Mouse (Mus musculus) bone marrow, adult 2 months (tissue): Measurements from ENCODE around the gene Klhl42. TPM values are rescaled to one million over a fixed set of nuclear protein-coding genes. Genes with fewer than 3 reads are reported as not detected.

Source experiments
- H3K27ac ChIP-seq: fragments of 200-500 bp; 2 replicates; pipeline ENCODE4 v1.5.1; 2012; ENCODE audit warnings: low read depth, mild to moderate bottlenecking, control low read depth, inconsistent platforms, low read length; ENCODE audit not compliant: control insufficient read depth, poor library complexity, insufficient read depth
- H3K4me1 ChIP-seq: fragments of 200-500 bp; 2 replicates; pipeline ENCODE4 v1.6.1; 2011; ENCODE audit warnings: low read length; ENCODE audit not compliant: control insufficient read depth, insufficient read depth
- H3K4me3 ChIP-seq: fragments of 200-500 bp; replicated peaks from 2 replicates; pipeline ENCODE3; 2011; ENCODE audit warnings: mild to moderate bottlenecking, low read depth, low read length, control low read depth; ENCODE audit not compliant: control insufficient read depth
- CTCF ChIP-seq: fragments of 200-500 bp; IDR thresholded peaks from 2 replicates; pipeline ENCODE4 v1.5.1; 2011; ENCODE audit warnings: low read length, control low read depth; ENCODE audit not compliant: control insufficient read depth, insufficient read depth
- POLR2A ChIP-seq: fragments of 200-500 bp; IDR thresholded peaks from 2 replicates; pipeline ENCODE4 v1.6.1; 2011; ENCODE audit warnings: low read depth, mild to moderate bottlenecking, control low read depth, low read length, borderline replicate concordance; ENCODE audit not compliant: control insufficient read depth
- WGBS: fragments of 180-500 bp; shearing (Covaris S2); methylation state at CpG from one replicate; pipeline ENCODE4 v1.1.7; 2018; 5-methylcytosine and 5-hydroxymethylcytosine counted together
- polyA plus RNA-seq: library from polyadenylated mRNA; stranded (reverse); fragments of >200 nt; gene quantifications from 2 replicates; pipeline ENCODE4 v1.2.4, GENCODE M21; 2011; ENCODE audit warnings: low replicate concordance; ENCODE audit not compliant: missing spikeins, insufficient read depth, insufficient read length

Gene Klhl42
- polyA plus RNA-seq, 1 experiment: 3.9 TPM

DNA sequence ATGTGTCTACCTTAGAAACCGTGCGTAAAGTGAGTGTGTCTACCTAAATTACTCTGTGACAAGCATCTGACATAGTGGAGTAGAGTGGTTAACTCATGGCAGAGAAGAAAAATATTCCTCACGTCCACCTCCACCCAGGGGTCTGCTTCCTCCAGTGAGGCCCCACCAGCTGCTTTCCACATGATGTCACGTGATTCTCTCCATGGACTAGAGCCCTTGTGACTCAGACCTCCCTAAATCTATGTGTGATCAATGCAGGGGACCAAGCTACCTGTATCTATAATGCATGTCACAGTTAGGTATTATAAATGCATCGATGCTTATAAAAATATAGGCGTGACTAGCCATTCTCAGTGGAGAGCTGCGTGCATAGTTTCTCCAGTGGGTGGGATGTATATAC is 3.6 kb downstream of the Klhl42 start:
- H3K27ac ChIP-seq: no peak overlapping the region
- WGBS: 81% methylated on average over 7 of the region's 7 CpGs
- TF ChIP-seq POLR2A (no peak), CTCF (no peak)
- H3K4me3 ChIP-seq: no peak overlapping the region
- peaks cover 5% of the 10 kb centered on the region; the same call in 1 of the 2 replicates for H3K4me1 ChIP-seq

DNA sequence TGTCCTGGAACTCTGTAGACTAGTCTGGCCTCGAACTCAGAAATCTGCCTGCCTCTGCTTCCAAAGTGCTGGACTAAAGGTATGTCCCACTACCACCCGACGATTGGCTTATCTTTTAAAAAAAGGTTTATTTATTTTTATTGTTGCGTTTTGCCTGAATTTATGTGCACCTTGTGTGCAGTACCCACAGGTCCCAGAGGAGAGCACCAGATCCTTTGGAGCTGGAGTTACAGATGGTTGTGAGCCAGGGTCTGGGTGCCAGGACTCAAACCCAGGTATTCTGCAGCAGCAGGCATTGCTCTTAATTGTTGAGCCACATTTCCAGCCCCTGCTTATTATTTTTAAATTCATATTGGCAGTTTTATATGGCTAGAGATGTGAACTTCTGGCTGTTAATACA is 4.9 kb downstream of the Klhl42 start:
- Histone ChIP-seq H3K27ac (no peak overlapping the region), H3K4me1 (peaks cover 4% of the 10 kb centered on the region; the same call in 1 of the 2 replicates), H3K4me3 (no peak overlapping the region)
- WGBS: 93% methylated on average over 4 of the region's 4 CpGs
- no peak for TF ChIP-seq POLR2A
- TF ChIP-seq CTCF: no peak

DNA sequence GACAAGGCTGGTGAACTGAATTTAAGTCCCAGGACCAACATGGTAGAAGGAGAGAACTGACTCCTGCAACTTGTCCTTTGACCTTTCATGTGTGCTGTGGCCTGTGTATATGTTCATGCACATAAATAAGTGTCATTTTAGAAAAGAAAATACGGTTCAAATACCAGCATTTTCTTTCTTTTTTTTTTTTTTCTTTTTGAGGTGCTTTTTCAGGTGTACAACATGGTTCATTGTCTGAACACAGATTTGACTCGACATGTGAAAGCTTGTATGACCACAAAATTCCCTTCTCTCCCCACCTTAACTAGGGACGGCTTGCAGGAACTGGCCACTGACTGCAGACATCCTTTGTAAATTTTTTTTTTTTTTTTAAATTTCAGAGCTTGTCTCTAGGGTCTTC is 5.8 kb downstream of the Klhl42 start:
- WGBS: 47% methylated on average over 3 of the region's 3 CpGs
- Histone ChIP-seq H3K4me1 (peaks cover 4% of the 10 kb centered on the region; the same call in 1 of the 2 replicates), H3K4me3 (no peak overlapping the region), H3K27ac (peak overlapping the region; percentile 44; the same call in 1 of the 2 replicates)
- TF ChIP-seq CTCF: no peak
- TF ChIP-seq POLR2A: no peak

DNA sequence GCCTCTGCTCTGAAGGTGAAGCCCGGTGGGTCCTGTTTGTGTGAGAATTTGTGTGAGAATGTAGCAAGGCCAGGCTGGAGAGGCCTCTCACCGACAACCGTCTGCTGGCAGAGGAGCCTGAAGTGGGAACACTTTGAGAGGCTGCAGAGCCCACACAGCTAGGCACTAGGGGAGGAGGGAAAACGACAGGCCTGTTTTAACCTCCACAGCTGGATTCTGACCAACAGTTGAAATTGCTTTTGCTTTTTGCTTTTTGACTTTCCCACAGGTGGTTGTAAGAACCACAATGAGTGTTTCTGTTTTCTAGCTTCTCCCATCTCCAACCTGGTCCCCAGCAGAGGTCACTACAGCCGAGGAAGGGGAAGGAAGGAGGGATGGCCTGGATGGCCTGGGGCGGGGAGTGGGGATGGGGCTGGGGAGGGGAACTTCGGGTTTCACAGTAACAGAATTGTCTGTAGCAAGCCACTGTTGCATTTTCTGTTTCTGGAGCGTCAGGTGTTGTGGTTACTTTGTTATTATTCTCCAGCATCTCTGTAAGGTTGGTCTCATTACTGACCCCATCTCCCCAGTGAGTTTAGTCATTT is 6.3 kb downstream of the Klhl42 start:
- TF ChIP-seq POLR2A: no peak
- Histone ChIP-seq H3K4me1 (peaks cover 2% of the 10 kb centered on the region; the same call in 1 of the 2 replicates), H3K27ac (peak overlapping the region; percentile 44), H3K4me3 (no peak overlapping the region)
- 27% methylated on average over 8 of the region's 8 CpGs for WGBS

DNA sequence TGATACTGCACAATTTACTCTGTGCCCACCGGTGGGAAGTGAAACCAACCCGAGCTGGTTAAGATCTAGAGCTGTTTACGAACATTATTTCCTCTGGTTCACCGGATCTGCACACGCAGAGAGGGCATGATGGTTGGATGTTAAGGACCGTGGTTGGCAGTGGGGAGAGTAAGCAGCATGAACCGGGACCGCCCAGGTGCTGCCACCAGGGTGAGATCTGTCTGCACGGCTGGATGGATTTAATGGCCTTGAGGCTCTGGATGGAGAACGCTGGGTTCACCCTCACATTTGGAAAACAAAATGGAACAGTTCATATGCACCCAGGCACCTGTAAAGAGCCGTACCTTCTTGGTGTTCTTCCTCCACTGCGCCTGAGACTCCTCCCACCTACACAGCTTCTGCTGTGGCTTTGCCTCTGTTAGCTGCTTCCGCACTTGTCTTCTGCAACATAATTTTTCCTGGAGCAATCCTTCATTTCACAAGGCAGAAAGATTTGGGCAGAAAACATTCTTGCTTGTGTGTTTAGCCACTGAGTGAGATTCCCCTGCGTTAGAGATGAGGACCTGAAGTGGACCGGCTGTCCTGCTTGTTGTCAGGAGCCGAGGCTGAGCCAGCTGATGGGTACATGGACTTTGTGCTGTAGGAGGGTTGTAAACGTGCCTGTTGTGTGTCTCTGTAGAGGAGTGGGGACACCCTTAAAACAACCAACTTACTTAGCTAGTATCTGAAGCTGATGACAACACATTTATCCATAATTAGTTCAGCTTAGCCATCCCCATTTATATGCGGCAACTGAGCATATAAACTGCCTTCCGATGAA is 8.5 kb downstream of the Klhl42 start:
- peak overlapping the region; percentile 50 for H3K4me3 ChIP-seq
- 22% methylated on average over 19 of the region's 19 CpGs for WGBS
- 0 out of 2 replicates have a peak, but pooled peaks have one; percentile 18 for TF ChIP-seq CTCF
- peak; percentile 27; the same call in 1 of the 2 replicates for TF ChIP-seq POLR2A
- H3K4me1 ChIP-seq: peaks cover 1% of the 10 kb centered on the region; the same call in 1 of the 2 replicates
- H3K27ac ChIP-seq: peak overlapping the region; percentile 67

DNA sequence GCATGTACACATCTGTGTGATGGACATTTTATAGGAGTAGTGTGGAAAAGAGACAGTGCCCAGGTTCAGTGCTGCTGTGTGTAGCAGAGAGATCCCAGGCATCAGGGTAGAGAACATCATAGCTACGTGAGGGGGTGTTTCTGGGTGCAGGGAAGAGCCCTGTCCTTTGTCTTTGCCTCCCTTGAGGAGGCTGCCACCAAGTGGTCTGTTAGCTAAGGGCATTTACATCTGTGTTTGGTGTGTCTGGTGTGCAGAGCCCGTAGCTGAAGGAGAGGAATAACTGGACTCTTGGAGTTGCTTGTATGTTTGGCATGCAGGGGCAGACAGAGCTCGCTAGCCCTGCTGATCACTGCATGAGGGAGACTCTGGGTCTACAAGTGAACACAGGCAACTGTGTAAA is 11.1 kb downstream of the Klhl42 start:
- TF ChIP-seq POLR2A (no peak), CTCF (peak; percentile 44; the same call in 1 of the 2 replicates)
- Histone ChIP-seq H3K4me1 (peaks cover 1% of the 10 kb centered on the region; the same call in 1 of the 2 replicates), H3K27ac (no peak overlapping the region), H3K4me3 (no peak overlapping the region)
- 82% methylated on average over 3 of the region's 3 CpGs for WGBS

DNA sequence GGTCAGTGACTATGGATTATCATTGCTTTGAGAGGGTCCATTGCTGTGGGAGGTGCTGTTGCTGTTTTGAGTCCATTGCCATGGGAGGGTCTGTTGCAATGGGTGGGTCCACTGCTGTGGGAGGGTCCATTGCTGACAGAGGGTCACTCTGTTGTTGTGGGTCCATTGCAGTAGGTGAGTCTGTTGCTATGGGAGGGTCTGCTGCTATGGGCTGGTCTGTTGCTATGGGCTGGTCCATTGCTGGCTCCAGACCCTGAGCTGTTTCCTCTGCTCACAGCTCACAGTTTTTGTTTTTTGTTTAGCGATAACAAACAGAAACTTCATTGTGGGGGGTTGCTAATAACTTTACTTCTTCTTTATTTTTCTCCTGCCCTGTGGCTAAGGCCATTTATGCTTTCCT is 14.3 kb downstream of the Klhl42 start:
- TF ChIP-seq CTCF: no peak
- H3K27ac ChIP-seq: no peak overlapping the region
- WGBS: 85% methylated on average over 1 of the region's 1 CpGs
- no peaks in the 10 kb centered on the region; the same call in 1 of the 2 replicates for H3K4me1 ChIP-seq
- H3K4me3 ChIP-seq: no peak overlapping the region

DNA sequence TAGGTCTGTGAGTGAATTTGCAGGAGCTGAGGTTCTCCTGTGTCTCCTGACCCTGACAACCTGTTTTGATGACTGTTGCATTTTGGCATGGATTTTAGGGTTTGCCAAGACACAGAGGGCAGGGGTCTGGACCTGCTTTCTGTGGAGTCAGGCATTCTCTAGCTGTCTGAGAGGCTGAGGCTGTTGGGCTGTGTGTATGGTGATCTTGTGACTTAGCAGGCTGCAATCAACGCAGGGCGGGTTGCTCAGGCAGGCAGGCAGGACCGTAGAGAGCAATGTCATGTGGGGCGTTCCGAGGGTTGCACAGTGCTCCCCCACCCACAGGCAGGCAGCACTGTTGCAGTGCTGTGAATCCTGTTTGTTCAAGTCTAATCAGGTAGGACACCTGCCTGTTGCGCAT is 15.5 kb downstream of the Klhl42 start:
- no peak for TF ChIP-seq POLR2A
- TF ChIP-seq CTCF: no peak
- 96% methylated on average over 6 of the region's 6 CpGs for WGBS
- H3K27ac ChIP-seq: no peak overlapping the region
- H3K4me1 ChIP-seq: no peaks in the 10 kb centered on the region; the same call in 1 of the 2 replicates
- no peak overlapping the region for H3K4me3 ChIP-seq
